Mouse (Mus musculus) adrenal gland, postnatal 4 days (tissue): Measurements from ENCODE around the gene Spint1. TPM values are rescaled to one million over a fixed set of nuclear protein-coding genes. Genes with fewer than 3 reads are reported as not detected.
A peak's percentile ranks its signal among the peaks of the same experiment; 100 is the strongest.

Source experiments
- DNase-seq, 2 experiments: peaks; one replicate each; pipeline ENCODE4 v3.0.0; 2021 to 2022; ENCODE audit warnings: low spot score in 2 of 2, mixed read lengths in 2 of 2
- total RNA-seq, 2 experiments: library from RNA; stranded (reverse); gene quantifications; 2 replicates each; pipeline ENCODE4 v1.2.3; 2021

Gene Spint1
- total RNA-seq, 2 experiments from 2014 or later = 8.2 to 17.6 TPM

- DNase-seq = no peak
Measured at GRCm38 (mm10) chr2:119240819-119241186, 3.6 kb downstream of the Spint1 start.

- no peak for DNase-seq
Measured at GRCm38 (mm10) chr2:119242548-119242947, 5.4 kb downstream of the Spint1 start.

GRCm38 (mm10) chr2:119245246-119245645 lies 8.1 kb downstream of the Spint1 start:
- no peak for DNase-seq

- DNase-seq = no peak
Measured at GRCm38 (mm10) chr2:119247904-119248303, 10.7 kb downstream of the Spint1 start.

GRCm38 (mm10) chr2:119249592-119250061 lies 12.5 kb downstream of the Spint1 start:
- no peak for DNase-seq

- no peak for DNase-seq
Measured at GRCm38 (mm10) chr2:119250377-119250776, 13.2 kb downstream of the Spint1 start.

GRCm38 (mm10) chr2:119250826-119251478 lies 13.8 kb downstream of the Spint1 start:
- peak; percentile 71 to 73 for DNase-seq

GRCm38 (mm10) chr2:119254976-119255375 lies 17.8 kb downstream of the Spint1 start:
- DNase-seq = no peak

GRCm38 (mm10) chr2:119260518-119260917 lies 23.4 kb downstream of the Spint1 start:
- DNase-seq = no peak

- DNase-seq = no peak
Measured at GRCm38 (mm10) chr2:119261326-119261725, 24.2 kb downstream of the Spint1 start.

GRCm38 (mm10) chr2:119262978-119263377 lies 25.8 kb downstream of the Spint1 start:
- peak; percentile 45 to 78 for DNase-seq

GRCm38 (mm10) chr2:119263813-119264212 lies 26.7 kb downstream of the Spint1 start:
- DNase-seq = no peak

- no peak for DNase-seq
Measured at GRCm38 (mm10) chr2:119270286-119270642, 33.1 kb downstream of the Spint1 start.

- DNase-seq = peak in 1 of 2 experiments; percentile 32
Measured at GRCm38 (mm10) chr2:119270643-119271331, 33.6 kb downstream of the Spint1 start, which contains the start of gene Rhov. Gene Rhov, minus strand, starts transcription at chr2:119271272.

- DNase-seq = no peak
Measured at GRCm38 (mm10) chr2:119274126-119274525, 37.0 kb downstream of the Spint1 start.

- no peak for DNase-seq
Measured at GRCm38 (mm10) chr2:119276926-119277325, 39.8 kb downstream of the Spint1 start.

GRCm38 (mm10) chr2:119277810-119278209 lies 40.6 kb downstream of the Spint1 start:
- no peak for DNase-seq

GRCm38 (mm10) chr2:119281899-119282565 lies 44.9 kb downstream of the Spint1 start:
- no peak for DNase-seq

- no peak for DNase-seq
Measured at GRCm38 (mm10) chr2:119287372-119287771, 50.2 kb downstream of the Spint1 start.

- peak; percentile 89 to 96 for DNase-seq
Measured at GRCm38 (mm10) chr2:119288270-119288882, 51.2 kb downstream of the Spint1 start, which contains the start of gene Vps18. Gene Vps18, plus strand, starts transcription at chr2:119288740.

GRCm38 (mm10) chr2:119289014-119289416 lies 51.9 kb downstream of the Spint1 start:
- DNase-seq = no peak

GRCm38 (mm10) chr2:119292281-119292680 lies 55.1 kb downstream of the Spint1 start:
- no peak for DNase-seq
